Mouse (Mus musculus) olfactory bulb, adult 2 months (tissue): ENCODE measurements around the gene 2310011J03Rik.

ENCODE experiments used
- CTCF ChIP-seq: fragments of 200-500 bp; IDR thresholded peaks from 2 replicates; pipeline ENCODE4 v1.5.1; 2012; ENCODE audit warnings: low read depth, mild to moderate bottlenecking, low read length, moderate library complexity; ENCODE audit not compliant: insufficient read depth
- POLR2A ChIP-seq: fragments of 200-500 bp; IDR thresholded peaks from 2 replicates; pipeline ENCODE4 v1.6.1; 2012; ENCODE audit warnings: mild to moderate bottlenecking, low read depth, low read length, moderate library complexity; ENCODE audit not compliant: insufficient read depth

GRCm38 (mm10) chr10:80271186-80271843 is 49.0 kb downstream of the 2310011J03Rik start:
- TF ChIP-seq CTCF (no peak), POLR2A (no peak)
